Mouse (Mus musculus): Measurements from ENCODE around the gene Ifit2.

The Ifit2 gene

DNA sequence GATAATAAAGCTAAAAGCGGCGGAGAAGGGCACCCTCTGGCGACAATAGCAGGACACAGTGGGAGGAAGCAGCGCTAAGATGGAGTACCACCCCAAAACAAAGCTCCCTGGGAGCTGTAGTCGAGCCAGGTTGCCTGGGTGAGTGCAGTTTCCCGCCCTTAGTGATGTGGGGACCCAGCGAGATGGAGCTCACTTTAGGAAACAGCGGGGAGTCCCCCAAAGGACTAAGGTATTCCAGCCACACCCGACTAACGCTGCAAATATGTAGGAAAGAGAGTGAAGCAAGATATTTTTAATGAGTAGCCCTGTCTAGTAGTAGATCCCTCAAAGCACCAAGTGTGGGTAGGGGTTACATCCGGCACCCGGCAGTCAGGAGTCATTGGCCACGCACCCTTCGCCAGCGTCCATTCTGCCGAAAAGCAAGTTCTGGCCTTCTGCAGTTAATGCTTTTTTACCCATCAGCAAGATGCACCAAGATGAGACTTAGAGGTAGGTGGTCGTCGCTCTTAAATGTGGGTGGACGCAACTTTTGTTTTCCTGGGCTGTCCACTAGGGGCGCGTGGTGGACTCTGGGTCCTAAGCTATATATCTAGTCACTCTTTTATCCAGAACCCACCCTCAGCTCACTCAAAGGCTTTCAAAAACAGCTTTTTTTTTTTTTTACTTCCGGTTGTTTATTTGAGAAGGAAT lies at the start of gene Ifit2:
Ifit2 (plus strand) TSS at position 161 of the 690 bp plus-strand sequence.
- peak; percentile 20 to 22 for DNase-seq (ENCODE audit: low read depth in 1 of 2, low spot score in 2 of 2)

DNA sequence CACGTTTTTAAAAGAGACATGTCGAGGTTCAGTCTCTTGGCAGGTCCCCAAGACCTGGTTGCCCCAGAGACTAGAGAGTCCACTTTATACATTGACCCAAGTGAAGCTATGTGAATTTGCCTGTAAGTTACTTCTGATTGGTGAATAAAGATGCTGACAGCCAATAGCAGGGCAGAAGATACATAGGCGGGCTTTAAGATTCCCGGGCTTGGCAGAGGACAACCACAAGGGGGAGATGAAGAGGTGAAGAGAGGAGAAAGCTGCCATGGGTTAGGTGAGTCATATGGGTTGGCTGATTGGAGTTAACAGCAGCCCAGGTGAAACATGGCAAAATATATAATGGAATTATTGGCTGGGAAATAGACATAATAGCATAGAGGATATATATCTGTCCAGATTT lies 49.7 kb upstream of the Ifit2 start:
- peak; percentile 30 to 76 for DNase-seq (ENCODE audit: low read depth in 1 of 2, low spot score in 2 of 2)

DNA sequence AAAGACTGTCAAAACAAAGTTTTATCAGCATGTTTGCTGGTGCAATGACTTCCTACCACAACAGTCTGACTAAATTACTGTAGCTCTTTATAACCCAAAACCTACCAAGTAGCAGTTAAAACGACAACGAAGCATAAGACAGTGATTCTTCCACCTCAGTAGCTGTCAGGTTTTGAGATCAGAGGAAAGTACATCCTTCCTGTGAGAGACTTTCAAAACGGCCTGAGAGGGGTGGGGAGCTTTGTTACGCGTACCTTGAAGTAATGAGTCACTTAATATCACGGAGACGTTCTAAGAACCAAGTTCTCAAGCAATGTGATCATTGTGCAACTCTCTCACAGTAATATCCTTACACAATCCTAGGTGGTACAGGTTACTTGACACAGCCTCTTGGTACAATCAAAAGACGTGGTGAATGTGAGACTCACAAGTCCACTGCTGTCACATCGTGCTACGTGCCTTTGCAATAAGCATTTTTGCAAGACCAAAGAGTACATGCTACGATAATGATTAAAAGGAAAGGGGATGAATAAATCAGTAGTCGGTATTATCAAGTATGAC lies 45.3 kb upstream of the Ifit2 start:
- DNase-seq (ENCODE audit: low read depth in 1 of 2, low spot score in 2 of 2): no peak

DNA sequence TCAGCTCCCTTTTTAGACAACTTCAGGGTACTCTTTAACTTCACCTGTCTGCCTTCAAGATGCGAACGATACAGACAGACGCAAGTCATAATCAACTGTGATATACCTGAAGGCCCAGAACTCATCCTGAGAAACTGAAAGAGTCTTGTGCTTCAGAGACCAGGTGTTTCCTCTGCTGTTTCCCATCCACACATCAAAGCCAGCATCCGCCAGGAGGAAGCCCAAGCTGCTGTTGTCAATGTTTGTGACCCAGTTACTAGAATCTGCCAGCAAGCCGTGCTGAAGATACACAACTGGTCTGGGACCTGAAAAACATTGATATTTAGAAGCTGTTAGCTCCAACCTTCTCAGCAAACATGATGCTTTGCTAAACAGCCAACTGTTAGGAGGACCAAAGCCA lies 39.8 kb upstream of the Ifit2 start:
- DNase-seq (ENCODE audit: low read depth in 1 of 2, low spot score in 2 of 2): no peak

DNA sequence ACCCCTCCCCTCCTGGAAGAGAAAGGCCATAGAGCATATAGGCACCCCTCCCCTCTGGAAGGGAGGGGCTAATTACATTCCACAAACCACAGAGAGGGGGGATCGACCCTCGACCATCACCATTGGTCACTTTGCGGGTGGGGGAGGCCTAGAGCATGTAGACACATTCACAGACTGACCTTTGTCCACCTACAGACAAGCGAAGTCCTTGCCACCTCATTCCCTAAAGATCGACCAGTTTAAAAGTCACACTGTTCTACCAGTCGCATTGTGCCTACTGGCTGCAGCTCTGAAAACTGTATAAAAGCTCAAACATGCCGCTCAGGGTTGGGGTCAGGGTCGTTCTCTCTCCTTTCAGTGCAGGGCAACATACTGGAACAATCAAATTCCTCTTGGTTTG lies 39.0 kb upstream of the Ifit2 start:
- DNase-seq (ENCODE audit: low read depth in 1 of 2, low spot score in 2 of 2): no peak

DNA sequence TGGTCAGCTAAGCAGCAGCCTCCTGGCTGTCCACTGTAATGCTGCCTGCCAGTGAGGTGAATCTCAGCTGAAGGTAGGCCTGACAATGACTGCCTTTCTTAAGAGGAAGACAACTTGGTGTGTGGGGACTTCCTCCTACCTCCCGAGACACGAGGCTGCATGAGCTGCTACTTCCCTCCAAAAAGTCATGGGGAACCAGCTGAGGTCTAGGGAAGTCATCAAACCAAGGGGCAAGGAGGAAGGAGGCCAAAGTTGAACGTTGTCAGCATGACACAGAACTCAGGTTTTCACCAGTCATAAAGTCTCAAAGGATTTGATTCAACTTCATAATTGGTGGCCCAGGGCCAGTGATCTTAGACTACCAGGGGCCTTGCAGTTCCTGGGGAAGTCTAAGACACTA lies 34.8 kb upstream of the Ifit2 start:
- peak; percentile 48 to 72 for DNase-seq (ENCODE audit: low read depth in 1 of 2, low spot score in 2 of 2)

DNA sequence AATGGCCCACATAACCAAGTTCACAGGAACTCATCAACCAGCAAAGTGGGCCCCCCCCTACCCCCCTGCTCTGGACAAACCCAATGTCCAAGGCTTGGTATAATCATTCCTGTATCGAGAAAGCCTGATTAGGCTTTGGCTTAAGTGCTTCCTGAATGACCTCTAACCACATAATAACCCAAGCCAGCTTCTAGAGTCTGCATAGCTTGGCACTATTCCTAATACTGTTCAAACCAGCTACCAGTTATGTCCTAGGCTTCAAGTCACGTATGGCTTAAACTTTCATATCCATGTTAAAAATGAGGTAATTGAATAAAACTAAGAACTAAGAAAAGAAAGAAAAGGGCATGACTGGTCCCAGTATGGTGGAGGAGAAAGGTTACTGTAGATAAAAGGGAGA lies 34.1 kb upstream of the Ifit2 start:
- no peak for DNase-seq (ENCODE audit: low read depth in 1 of 2, low spot score in 2 of 2)

DNA sequence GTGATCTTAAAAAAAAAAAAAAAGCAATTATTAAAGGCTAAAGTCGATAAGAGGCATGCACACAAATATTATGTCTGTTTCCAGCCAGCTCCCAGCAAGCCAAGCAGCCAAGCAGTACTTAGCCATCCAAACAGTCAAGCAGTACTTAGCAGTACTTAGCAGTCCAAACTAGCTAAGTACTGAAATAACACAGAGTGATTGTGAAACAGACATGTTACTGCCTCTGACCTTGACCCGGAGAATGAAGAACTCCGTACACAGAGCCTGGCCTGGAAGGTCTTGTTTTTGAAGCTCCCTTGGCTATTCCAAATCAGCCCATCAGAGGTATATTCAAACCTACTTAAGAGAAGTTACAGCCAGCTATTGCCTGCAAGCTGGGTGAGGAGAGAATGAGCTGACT lies 33.3 kb upstream of the Ifit2 start:
- no peak for DNase-seq (ENCODE audit: low read depth in 1 of 2, low spot score in 2 of 2)

DNA sequence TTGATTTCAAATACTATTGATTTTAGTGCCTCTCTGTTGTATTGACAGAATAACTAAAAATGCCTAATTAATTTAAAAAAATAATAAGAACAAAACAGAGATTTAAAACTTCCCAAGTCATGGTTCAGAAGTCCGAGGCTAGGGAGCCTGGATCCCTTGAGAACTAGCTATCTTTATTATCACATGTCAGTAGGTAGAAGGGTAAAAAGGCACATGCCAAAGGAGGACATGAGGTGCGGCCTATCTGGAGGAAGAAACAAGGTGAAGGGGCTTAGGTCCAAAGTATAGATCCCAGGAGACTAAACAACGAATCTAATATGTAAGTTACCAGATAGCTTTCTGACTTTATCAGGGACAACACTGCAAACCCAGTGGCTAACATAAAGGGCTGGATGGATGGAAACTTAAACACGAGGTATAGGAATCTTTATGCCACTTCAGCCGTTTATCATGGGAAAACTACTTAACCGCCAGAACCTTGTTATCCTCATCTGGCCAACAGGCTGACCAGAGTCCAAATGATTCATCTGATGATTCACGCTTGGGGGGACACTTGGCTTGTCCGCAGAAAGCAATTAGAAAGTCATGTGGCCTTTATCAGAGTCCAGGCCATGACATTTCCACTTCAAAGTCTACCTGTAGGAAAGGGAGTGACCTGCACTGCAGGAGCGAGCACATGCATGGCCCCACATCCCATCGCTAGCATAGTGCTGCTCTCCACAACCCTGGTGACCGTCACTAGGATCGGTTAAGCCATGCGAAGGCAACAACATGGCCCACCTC lies 32.5 kb upstream of the Ifit2 start:
- DNase-seq (ENCODE audit: low read depth in 1 of 2, low spot score in 2 of 2): no peak

DNA sequence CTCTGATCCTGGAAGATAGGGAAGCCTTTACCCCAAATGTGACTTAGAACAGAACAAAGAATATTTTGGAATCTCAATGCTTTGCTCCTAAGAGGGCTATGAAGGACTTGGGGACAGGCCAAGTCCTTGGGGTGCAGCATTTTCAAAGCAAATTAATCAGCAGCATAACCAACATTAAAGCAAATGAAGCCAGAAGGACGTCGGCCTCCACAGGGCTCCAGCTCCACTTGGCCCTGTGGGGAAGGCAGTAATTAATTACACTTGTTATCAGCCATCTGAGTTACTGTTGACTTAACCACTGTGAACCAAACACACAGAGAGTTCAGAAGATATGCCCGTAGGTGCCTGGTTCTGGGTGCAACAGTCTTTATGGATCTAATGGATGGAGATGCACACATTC lies 31.7 kb upstream of the Ifit2 start:
- no peak for DNase-seq (ENCODE audit: low read depth in 1 of 2, low spot score in 2 of 2)

DNA sequence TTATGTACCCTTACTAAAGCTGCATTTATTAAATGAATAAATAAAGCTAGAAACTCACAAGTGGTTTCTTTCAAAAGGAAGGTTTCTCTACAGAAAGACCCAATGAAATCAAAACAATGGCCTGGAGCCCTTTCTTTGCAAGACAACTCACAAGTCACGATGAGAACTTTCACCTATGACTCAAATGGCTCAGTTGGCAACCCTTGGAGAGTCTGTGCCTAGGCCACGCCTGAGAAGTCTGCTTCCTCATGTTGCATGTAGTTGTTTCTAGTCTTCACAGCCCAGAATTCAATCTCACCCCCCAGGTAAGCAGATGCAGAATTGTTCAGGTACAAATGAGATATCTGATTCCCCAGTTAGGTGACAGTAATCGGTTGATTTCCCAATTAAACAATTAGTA lies 30.8 kb upstream of the Ifit2 start:
- no peak for DNase-seq (ENCODE audit: low read depth in 1 of 2, low spot score in 2 of 2)

DNA sequence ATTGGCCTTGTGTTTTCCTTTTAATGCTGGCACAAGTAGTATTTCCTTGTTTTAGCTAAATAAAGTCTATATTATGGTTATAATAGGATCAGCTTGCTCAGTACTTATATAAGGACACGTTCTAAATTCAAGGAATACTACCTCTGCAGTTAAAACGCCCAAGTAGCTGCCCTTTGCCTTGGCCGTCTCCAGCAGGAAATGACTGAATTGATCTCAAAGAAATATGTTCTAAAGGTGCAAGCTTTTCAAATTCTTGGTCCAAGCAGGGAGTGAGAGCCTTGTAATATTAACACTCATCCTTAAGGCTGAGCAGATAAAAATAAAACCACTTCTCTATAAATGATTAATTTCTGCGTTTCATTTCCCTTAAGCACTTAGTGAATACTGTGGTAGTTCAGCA lies 30.4 kb upstream of the Ifit2 start:
- DNase-seq (ENCODE audit: low read depth in 1 of 2, low spot score in 2 of 2): no peak

DNA sequence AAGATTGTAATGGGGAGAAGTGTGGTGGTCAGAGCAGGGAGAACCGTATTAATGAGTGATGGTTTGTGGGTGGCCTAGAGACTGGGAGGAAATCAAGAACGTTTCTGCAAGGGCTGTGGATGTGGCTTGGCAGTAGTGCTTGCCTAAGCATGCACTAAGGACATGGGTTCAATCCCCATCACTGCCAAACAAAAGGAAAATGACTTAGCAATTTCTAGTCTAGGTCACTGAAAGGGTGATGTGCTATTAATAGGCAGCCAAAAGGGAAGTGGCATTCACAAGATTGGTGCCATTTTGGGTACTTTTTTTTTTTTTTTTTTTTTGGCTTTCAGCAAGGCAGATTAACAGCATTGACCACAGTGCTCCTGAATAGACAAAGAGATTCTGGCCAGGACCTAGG lies 29.1 kb upstream of the Ifit2 start:
- DNase-seq (ENCODE audit: low read depth in 1 of 2, low spot score in 2 of 2): no peak

DNA sequence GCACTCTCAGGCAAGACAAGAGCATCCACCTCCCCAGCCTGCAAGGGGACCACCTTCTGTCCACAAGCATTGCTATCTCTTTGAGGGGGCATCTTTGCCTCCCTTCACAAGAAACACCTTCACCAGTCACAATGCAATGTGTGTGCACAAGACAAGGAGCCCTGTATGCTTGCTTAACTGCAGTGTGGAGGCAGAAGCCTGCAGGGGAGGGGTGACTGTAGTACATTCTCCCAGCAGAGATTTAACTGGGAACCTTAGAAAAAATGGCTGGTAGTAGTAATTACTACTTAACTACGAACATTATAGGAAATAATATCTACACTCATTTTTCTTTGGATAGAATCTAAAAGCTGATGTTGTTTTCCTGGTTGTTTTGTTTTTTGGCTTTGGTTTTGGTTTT lies 28.5 kb upstream of the Ifit2 start:
- DNase-seq (ENCODE audit: low read depth in 1 of 2, low spot score in 2 of 2): no peak

DNA sequence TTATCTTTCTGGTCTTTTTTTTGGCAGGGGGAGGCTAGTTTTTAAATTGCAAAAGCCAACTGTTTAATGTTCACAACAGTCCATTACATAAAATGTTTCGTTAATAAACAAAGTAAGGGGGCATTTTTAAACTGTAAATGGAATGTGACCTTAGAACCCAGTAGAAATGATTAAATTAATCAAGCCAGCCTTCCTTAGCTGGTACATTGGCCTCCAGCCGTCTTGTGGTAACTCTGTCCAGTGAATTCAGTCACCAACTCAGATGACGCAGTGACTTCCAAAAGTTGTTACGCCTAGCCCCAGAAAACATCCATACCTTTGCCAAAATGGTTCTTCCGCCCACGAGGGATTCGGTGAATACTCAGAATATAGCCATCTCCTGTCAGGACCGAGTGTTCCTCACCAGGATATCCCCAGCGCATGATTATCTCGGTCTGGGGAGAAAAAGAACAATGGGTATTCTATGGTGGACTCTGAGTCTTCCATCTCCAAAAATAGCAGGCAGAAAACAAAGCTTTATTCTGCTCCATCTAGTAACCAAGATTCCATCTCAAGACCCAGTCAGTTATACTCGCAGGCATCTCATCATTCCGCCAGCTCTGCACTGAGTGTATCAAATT lies 27.3 kb upstream of the Ifit2 start:
- DNase-seq (ENCODE audit: low read depth in 1 of 2, low spot score in 2 of 2): no peak

DNA sequence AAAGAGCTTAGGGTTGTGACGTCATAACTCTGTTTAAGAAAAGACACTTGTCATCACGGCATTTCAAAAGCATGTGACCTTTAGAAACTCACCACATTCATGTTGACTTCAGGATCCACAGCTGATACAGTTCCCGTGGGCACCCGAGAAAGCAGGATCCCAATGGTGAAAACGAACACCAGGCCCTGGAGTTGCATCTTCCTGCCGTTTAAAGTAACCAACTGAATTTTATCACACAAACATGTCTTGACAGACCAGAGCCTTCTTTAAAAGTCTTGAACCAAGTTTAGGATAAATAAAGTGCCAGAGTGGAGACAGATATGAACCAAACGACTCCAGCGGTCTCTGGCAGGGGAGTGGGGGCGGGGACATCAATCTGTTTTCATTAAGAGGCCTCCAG lies 25.8 kb upstream of the Ifit2 start:
- DNase-seq (ENCODE audit: low read depth in 1 of 2, low spot score in 2 of 2): no peak

DNA sequence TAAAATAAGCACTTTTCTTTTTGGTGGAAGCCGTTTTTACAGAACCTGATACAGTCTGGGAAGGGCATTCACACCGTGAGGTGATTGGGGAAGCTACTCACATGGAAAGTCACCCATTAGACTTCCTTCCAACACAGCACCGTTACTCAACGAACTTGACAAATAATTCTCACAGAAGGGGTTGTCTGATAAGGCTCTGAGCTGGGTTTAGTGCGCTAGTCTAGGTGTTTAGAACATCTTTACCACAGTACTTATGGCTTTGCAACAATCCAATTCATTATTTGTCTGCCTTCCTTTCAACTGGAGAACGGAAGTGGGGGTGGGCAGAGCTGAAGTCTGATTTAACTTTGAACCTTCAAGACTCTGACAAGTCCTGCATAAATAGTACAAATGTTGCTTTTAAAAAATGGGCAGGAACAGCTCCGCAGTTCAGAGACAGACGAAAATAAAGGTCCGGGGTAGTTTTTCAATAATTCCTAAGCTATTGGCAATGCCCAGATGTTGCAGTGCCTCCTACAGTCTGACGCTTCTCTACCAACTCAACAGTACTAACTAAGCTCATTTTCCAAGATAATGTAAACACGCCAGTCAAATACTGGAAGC lies 24.1 kb upstream of the Ifit2 start:
- no peak for DNase-seq (ENCODE audit: low read depth in 1 of 2, low spot score in 2 of 2)

DNA sequence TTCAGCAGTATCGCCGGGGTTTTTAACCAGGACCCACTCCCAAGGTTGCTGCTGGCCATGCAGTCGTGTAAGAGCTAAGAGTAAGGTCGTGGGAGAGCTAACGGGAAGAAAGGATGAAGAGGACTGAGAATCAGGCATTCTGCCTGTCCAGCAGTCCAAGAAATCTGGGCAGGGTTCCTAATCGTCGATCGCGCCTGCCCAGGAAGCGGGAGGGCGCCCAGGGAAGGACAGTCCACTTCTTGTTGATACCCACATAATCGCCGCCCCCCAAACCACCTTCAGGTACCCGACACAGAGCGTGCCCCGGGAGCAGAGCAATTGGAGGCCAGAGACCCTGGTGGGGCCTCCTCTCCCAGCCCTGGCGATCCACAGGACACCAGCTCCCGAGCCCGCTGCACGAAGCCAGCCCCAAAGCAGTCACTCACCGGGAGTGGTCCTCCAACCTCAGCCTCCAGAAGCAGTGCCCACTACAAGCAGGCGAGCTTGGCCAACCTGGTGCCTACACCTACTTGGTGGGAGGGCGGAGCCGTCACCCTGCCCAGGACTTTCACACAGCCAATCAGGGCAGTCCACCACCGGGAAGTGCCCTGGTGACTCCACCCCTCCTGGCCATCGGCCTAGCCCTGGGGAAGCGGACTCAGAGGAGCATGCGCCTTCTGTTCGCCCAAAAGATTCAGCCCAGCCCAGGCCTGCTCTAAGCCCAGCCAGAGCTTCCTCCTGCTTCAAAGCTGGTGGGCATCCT lies 23.4 kb upstream of the Ifit2 start, which contains the start of gene Lipa:
Lipa (minus strand) TSS at position 534 of the 742 bp plus-strand sequence.
- peak; percentile 84 to 87 for DNase-seq (ENCODE audit: low read depth in 1 of 2, low spot score in 2 of 2)

DNA sequence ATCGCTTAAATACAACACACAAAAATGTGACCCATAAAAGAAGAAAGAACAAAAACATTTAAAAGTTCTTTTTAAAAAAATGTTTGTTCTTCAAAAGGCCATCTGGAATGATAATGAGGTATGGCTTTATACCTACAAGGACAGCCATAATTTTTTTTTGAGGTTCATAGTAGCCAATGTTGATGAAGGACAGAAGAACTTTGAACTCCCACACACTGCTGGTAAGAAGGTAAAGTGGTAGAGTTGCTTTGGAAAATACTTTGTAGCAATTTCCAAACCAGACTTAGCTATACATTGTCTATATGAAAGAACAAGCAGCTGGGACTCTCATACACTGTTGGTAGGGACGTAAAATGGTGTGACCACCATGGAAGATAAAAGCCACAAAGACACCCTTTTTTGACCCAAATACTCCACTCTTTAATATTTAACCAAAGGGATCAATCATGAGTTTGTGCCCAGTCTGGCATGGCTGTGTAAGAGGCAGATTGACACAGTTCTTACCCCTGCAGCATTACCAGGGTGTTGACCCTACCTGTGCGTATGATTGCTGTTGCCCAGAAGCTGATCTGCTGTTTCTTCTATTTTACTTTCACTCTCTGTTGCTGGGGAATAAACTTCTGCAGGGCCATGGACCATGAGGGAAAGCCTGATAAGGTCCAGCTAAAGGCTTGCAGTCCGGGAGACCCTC lies 18.3 kb upstream of the Ifit2 start:
- DNase-seq (ENCODE audit: low read depth in 1 of 2, low spot score in 2 of 2): no peak

DNA sequence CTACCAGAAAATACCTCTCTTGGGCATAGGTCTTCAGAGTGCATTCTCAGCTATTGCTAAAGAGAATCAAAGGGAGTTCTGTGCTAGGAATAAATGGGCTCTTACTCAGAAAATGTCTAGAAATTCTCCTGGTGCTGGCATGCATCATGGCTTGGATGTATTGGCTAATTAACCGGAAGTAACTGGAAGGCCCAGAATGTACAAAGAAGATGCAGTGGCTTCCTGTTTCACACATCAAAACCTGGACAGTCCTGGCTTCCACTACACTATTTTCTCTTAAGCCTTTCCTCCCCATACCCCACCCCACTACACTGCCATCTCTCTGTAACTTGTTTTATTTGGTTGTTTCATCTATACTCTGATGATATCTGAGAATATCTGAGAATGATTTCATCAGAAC lies 11.1 kb upstream of the Ifit2 start:
- DNase-seq (ENCODE audit: low read depth in 1 of 2, low spot score in 2 of 2): no peak

Data from monocyte, adult 2 months (primary cell).